Mouse (Mus musculus): ENCODE results near the gene Dusp12.

GRCm38 (mm10) chr1:170853604-170854003 is 31.7 kb downstream of the Dusp12 start:
- TF ChIP-seq GATA1 (IDR thresholded peaks at IDR 0.05; ENCODE audit: low read length): no peak
- no peak for TF ChIP-seq TAL1 (IDR thresholded peaks at IDR 0.05; ENCODE audit: low read length)
